Mouse (Mus musculus) right cerebral cortex, postnatal 36 days (tissue): ENCODE measurements around the gene Kifc3.

ENCODE experiments used
- DNase-seq, 2 experiments: peaks; one replicate each; pipeline ENCODE4 v3.0.0; 2022; ENCODE audit warnings: low spot score in 2 of 2, mixed read lengths in 1 of 2

Gene Kifc3

GRCm38 (mm10) chr8:95136218-95136617 lies 66.4 kb downstream of the Kifc3 start:
- DNase-seq, result no peak

GRCm38 (mm10) chr8:95135242-95135641 lies 67.4 kb downstream of the Kifc3 start:
- DNase-seq, result no peak

DNA sequence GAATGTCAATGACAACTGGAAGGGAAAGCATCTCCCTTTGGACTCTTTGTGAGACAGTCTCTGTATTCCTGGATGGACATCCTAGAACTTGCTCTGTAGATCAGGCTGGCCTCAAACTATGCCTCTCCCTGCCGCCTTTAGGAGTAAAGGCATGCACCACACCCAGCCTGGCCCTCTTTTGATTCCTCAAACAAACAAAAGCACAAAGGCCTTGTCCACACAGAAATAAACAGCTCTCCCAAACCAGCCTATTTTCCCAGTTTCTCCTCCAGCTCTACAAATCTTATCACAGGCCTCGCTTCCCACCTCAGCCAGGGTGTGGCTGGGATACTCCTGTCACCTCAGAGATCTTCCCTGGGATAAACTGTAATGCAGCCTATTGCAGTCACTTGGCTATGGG lies 68.4 kb downstream of the Kifc3 start:
- DNase-seq, result no peak

- DNase-seq, result no peak
These were observed 70.6 kb downstream of the Kifc3 start for GRCm38 (mm10) chr8:95131983-95132382.

DNA sequence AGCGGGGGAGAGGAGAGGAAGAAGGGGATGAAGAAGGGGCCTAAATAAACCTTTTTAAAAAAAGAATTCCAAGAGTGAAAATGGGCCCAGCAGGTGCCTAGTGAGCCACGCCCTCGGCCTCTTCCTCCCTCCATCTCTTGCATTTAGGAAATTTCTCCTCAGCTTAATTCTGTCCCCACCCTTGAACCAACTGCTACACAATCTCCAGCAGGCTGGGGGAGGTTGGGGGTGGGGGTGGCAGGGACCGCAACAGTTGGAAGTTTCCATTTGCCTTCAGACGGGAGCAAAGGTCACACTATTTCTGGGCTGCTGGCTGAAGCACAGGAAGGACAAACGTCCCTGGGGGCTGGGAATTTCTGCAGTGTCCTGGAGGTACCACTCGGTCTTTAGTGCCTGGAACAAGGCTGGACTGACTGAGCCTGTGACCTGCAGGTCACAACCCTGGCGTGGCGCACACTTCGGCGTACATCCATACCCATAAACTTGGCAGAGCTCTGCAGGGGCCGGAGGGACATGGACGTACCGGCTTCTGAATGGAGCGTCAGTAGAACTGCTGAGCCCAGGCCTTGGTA lies 71.6 kb downstream of the Kifc3 start:
- no peak for DNase-seq

GRCm38 (mm10) chr8:95128750-95129260 lies 73.8 kb downstream of the Kifc3 start:
- no peak for DNase-seq

GRCm38 (mm10) chr8:95127658-95128057 lies 75.0 kb downstream of the Kifc3 start:
- DNase-seq, result no peak

GRCm38 (mm10) chr8:95126497-95126896 lies 76.1 kb downstream of the Kifc3 start:
- no peak for DNase-seq

DNA sequence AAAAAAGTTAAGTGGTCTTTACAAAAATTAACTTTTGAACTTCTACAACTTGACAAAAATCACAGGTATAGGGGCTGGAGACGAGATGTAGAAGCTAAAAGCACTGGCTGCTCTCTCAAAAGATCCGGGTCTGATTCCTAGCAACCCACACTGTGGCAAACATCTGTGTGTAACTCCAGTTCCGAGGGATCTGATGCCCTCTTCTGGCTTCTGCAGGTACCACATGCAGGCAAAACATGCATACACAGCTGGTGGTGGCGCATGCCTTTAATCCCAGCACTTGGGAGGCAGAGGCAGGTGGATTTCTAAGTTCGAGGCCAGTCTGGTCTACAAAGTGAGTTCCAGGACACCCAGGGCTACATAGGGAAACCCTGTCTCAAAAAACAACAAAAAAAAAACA lies 79.2 kb downstream of the Kifc3 start:
- DNase-seq, result no peak

DNA sequence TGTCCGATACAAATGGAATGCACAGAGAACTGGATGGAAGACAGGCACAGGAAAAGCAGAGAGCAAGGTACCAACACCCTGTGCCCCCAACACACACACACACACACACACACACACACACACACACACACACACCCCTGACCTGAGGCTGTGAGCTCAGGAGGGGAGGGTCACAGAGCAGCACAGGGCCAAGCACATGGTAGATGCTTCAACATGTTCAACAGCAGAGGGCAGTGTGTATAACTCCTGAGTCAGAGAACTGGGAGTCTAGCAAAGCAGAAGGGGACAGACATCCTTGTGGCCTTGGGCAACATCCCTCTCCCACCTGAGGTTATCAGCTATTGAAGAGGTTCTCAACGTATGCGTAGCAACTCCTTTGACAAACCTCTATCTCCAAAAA lies 88.9 kb downstream of the Kifc3 start:
- DNase-seq, result no peak

DNA sequence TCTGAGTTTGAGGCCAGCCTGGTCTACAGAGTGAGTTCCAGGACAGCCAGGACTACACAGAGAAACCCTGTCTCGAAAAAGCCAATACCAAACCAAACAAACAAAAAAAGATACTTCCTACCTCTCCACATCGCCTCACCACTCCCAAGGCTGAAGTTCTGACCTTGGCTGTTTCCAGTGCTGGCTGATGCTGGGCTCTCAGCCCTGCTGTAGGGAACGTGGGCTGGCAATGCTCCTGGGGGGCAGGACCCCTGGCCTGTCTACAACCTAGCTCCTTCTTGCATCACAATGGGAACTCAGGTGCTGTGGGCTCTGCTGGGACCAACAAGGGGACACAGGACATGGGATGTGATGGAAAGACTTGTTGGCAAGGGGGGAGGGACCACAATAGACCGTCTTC lies 89.5 kb downstream of the Kifc3 start:
- no peak for DNase-seq

GRCm38 (mm10) chr8:95112594-95112993 lies 90.0 kb downstream of the Kifc3 start:
- no peak for DNase-seq

- no peak for DNase-seq
These were observed 95.3 kb downstream of the Kifc3 start for GRCm38 (mm10) chr8:95107306-95107705.

DNA sequence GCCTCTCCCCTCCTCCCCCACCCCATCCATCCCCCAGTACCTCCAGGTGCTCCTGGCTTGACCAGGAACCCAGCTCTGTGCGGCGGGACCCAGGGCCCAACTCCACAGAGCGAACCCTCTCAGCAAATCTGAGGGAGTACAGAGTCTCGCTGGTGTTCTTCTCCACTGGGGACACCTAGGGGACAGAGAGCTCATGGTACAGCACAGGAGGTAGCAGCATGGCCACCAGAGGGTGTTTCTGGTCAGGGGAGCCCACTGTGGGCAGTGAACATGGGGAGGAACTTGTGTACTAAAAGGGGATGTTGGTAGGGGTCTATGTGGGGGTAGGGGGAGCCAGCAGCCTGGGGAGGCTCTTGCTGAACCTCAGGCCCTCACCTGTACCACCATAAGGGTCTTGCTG lies 100.6 kb downstream of the Kifc3 start:
- no peak for DNase-seq

DNA sequence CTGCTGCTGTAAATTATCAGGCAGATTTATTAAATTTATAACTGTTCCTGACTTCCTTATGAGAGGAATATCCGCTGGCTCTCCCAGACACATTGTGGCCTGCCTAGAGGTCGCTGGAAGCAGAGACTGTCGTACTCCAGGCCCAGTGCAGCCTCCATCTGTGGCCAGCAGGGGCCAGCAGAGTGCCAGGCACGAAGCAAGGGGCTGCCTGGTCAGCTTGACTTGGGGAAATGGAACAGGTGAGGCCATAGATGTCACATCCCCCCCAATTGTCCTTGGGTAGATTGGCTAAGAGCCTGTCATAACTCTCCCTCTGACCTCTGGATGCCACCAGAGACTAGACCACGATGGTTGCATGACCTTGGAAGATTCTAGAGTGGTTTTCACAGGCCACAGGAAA lies 103.6 kb downstream of the Kifc3 start:
- peak; percentile 44 to 46 for DNase-seq

GRCm38 (mm10) chr8:95093574-95093973 lies 109.0 kb downstream of the Kifc3 start:
- no peak for DNase-seq

GRCm38 (mm10) chr8:95085432-95086141 lies 117.0 kb downstream of the Kifc3 start:
- DNase-seq, result no peak

DNA sequence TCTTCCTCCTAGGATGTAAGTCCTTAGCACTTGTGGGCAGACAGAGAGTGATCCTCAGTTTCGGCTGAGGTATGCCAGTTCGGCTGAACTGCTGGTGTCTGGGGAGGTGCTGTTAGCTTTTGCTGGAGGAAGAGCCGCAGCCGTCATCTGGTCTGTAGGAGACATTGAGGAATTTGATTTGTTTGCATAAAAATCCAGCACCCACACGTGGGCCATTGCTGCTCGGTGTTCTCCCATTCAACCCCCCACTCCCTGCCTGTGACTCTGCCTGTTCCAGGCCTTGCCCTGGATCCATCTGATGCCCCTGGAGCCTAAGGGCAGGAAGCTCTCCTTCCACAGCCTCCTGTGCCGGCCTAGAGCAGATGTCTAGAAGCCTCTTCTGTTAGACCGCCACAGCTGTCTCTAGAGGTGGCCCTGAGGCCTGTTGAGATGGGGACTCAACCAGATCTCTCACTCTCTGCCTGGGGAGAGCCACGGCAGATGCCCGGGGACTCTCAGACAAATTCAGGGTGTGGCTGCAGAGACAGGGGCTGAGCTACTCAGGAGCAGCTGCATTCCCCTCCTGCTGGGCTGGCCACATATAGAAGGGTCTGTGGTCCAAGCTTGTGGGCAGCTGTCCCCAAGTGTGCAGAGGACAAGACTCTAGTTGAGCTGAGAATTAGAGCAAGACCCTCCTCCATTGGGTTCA lies 117.7 kb downstream of the Kifc3 start:
- DNase-seq, result no peak

- no peak for DNase-seq
These were observed 118.4 kb downstream of the Kifc3 start for GRCm38 (mm10) chr8:95084261-95084660.

DNA sequence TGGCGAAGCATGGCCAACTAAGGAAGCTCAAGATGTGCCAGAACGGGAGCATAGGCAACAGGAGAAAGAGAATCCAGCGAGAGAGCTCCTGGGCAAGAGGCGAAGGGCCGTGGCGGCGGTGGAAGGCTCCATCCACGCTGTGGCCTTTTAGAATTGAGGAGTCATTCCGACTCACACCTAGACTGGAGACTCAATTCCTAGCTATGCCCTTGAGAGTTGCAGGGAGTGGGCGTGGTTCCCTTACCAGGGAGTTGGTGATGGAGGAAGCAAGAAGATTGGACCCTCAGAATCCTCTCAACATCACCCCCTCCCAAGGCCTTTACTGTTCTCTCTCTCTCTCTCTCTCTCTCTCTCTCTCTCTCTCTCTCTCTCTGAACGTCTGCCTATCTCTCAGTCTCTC lies 121.0 kb downstream of the Kifc3 start:
- DNase-seq, result no peak

DNA sequence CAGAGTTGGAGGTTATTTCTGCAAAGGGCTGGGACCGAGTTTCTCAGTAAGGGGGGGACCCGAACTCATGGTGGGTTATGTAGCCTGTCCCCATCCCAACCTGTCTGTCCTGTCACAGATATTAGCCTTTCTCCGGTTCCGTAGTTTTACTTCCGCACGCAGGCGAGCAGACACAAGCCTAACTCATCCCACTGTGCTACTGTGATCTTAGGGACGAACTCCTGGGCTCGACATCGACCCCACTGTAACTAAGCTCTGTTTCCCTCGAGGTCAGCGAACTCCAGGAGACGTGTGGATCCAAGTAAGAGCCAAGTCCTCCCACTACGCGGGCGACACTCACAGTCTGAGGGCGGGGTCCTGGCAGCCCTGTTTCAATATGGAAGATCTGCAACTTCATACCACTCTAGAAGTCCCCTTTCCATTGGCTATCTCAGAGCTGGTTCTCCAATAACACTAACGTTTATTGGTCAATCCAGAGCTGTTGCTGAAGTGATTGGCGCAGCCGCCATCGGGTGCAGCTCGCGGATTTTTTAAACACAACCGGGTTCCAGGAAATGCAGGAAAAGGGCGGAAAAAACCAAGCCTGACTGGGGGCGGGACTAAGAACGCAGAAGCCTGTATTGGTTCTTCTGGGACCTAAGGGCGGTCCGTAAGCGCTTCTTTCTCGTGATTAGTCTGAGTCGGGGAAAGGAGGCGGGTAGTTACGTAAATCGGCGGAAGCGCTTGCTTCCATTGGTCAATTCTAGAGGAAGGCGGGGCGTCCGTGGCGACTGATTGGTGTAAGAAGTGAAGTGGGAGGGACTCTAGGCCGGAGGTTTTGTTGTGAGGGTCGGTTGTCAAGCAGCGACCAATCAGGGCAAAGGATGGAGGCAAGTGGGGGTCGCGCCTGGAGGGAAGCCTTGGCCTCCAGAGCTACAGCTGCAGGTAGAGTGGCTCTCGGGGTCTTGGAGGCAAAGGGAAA lies 122.0 kb downstream of the Kifc3 start, which contains the start of gene Katnb1:
Gene Katnb1, plus strand, starts transcription at position 806 of the 961 bp plus-strand sequence.
- DNase-seq, result peak; percentile 99

- DNase-seq, result no peak
These were observed 123.3 kb downstream of the Kifc3 start for GRCm38 (mm10) chr8:95079305-95079704.
